Mouse (Mus musculus): ENCODE data around the gene 2510002D24Rik. TPM values are rescaled to one million over a fixed set of nuclear protein-coding genes. Genes with fewer than 3 reads are reported as not detected.
"Not testable (repeated sequence)": the region's sequence is repeated elsewhere in the genome, so short reads cannot be mapped to it uniquely, and the experiment has no call there.

Gene 2510002D24Rik
- polyA plus RNA-seq, 1 experiment from 2014 or later, result 26.1 TPM

DNA sequence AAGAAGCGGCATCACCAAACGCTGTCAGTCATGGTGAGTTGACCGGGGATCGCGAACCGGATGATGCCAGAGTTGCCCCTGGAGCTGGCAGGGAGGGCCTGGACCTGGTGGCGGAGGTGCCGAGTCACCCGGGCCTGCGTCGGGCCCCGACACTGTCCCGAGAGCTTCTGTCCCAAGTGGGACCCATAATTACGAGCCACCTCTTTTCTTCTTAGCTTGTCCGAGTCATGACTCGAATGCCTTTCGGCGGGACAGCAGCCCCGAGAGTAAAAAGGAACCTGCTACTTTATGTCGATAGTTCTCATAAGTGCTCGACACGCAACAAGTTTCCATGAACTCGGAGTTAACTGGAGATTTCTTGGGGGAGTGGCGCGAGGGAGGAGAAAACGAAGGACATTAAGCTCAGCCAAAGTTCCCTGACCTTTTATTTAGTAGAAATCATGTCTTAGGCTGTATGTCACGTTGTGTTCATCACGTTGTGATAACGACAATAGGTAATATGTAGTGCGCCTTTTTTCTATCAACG lies 23.9 kb upstream of the 2510002D24Rik start:
- ATAC-seq, result peak; percentile 60; the same call in 1 of the 2 replicates
- Histone ChIP-seq H3K9me3 (replicated peaks) (no peaks in the 10 kb centered on the region), H3K36me3 (ENCODE audit: poor library complexity, severe bottlenecking) (peaks cover 49% of the 10 kb centered on the region), H3K4me2 (peak overlapping the region; percentile 78), H3K9ac (peak overlapping the region; percentile 85), H3K4me1 (peaks cover 24% of the 10 kb centered on the region), H3K27me3 (no peaks in the 10 kb centered on the region), H3K4me3 (peak overlapping the region; percentile 75), H3K27ac (no peak overlapping the region)
- WGBS, result 2% methylated on average over 31 of the region's 31 CpGs

DNA sequence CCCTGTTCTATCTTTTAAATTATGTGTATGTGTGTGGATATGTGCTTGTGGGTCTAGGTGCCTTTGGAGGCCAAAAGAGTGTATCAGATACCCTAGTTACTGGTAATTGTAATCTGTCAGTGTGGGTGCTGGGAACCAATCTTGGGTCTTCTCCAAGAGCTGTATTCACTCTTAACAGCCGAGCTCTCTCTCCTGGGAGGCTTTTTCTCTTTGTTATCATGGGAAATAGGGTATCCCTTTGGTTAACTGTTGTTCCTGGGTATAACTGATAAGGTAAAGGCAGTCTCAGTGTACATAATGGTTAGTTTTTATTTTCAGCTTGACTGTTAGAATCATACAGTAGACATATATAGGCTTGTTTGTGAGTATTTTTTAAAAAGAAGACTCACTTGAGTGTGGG lies 14.0 kb upstream of the 2510002D24Rik start:
- peaks cover 95% of the 10 kb centered on the region for H3K36me3 ChIP-seq (ENCODE audit: poor library complexity, severe bottlenecking)

DNA sequence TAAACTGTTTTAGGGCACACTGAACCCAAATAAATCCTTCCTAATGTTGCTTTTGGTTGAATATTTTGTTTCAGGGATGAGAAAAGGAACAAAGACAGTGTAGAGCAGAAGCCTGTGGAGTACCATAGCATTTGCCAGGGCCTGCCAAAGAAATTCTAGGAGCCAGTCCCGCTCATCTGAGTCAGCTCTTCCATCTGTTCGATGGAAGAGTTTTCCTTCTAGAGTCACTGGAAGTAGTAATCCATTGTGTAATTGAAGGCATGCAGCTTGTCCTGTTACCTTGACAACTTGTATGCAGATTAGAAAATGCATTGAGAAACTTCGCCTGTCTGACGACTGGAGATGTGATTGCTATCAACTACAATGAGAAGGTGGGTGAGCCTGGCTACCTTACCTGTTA lies 13.5 kb upstream of the 2510002D24Rik start:
- H3K27ac ChIP-seq, result no peak overlapping the region
- no peak overlapping the region for H3K4me2 ChIP-seq
- 69% methylated on average over 4 of the region's 4 CpGs for WGBS
- H3K9ac ChIP-seq, result no peak overlapping the region
- H3K4me3 ChIP-seq, result no peak overlapping the region
- no peaks in the 10 kb centered on the region for H3K4me1 ChIP-seq
- no peak for ATAC-seq
- peaks cover 95% of the 10 kb centered on the region for H3K36me3 ChIP-seq (ENCODE audit: poor library complexity, severe bottlenecking)
- H3K27me3 ChIP-seq, result no peaks in the 10 kb centered on the region
- H3K9me3 ChIP-seq (replicated peaks), result no peaks in the 10 kb centered on the region

More for the DNA sequence above, 14.0 kb upstream of the 2510002D24Rik start:
- H3K4me2 ChIP-seq, result no peak overlapping the region
- 93% methylated on average over 1 of the region's 1 CpGs for WGBS
- no peak overlapping the region for H3K9ac ChIP-seq
- no peaks in the 10 kb centered on the region for H3K4me1 ChIP-seq
- no peak overlapping the region for H3K27ac ChIP-seq
- no peaks in the 10 kb centered on the region for H3K27me3 ChIP-seq
- H3K4me3 ChIP-seq, result no peak overlapping the region
- no peaks in the 10 kb centered on the region for H3K9me3 ChIP-seq (replicated peaks)
- ATAC-seq, result no peak

DNA sequence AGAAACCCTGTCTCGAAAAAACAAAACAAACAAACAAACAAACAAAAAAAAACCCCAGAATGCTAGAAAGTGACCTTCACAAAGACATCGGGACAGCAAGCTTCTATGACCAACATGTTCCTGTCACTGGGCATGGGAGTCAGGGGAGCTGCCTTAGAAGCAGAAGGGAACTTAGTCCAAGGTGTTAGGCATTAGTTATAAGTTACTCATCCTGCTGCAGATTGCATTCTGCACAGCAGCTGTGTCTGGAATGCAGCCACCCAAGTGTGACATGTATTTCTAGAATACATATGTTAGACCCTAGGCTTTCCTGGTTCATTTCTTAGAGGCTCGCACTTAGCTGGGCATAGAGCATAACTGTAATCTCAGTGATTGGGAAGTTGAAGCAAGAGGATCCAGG lies 7.7 kb upstream of the 2510002D24Rik start:
- no peak overlapping the region for H3K4me3 ChIP-seq
- H3K27me3 ChIP-seq, result no peaks in the 10 kb centered on the region
- H3K4me1 ChIP-seq, result no peaks in the 10 kb centered on the region
- no peaks in the 10 kb centered on the region for H3K9me3 ChIP-seq (replicated peaks)
- WGBS, result 94% methylated on average over 3 of the region's 3 CpGs
- no peak for ATAC-seq
- H3K9ac ChIP-seq, result no peak overlapping the region
- peaks cover 94% of the 10 kb centered on the region for H3K36me3 ChIP-seq (ENCODE audit: poor library complexity, severe bottlenecking)
- H3K4me2 ChIP-seq, result no peak overlapping the region
- H3K27ac ChIP-seq, result no peak overlapping the region

DNA sequence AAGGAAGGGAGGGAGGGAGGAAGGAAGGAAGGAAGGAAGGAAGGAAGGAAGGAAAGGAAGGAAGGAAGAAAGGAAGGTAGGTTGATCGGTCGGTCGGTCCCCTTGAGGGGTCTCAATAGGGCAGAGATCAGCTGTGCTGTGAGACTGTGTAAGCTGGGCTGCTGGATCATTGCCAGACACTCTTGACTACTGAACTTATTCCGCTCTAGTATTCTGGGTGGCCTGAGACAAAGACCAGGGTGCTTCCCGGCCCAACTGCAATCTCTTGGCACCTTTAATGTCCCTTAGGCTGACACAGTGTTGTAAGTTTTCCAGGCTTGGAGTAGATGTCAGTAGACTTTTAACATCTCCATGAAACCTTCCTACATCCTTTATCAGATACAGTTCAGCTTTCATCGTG lies 7.3 kb upstream of the 2510002D24Rik start:
- WGBS, result 84% methylated on average over 6 of the region's 6 CpGs
- Histone ChIP-seq H3K4me1 (no peaks in the 10 kb centered on the region), H3K27me3 (no peaks in the 10 kb centered on the region), H3K36me3 (ENCODE audit: poor library complexity, severe bottlenecking) (peaks cover 95% of the 10 kb centered on the region), H3K9ac (no peak overlapping the region), H3K27ac (no peak overlapping the region), H3K4me2 (no peak overlapping the region), H3K9me3 (replicated peaks) (no peaks in the 10 kb centered on the region), H3K4me3 (no peak overlapping the region)
- ATAC-seq, result no peak

DNA sequence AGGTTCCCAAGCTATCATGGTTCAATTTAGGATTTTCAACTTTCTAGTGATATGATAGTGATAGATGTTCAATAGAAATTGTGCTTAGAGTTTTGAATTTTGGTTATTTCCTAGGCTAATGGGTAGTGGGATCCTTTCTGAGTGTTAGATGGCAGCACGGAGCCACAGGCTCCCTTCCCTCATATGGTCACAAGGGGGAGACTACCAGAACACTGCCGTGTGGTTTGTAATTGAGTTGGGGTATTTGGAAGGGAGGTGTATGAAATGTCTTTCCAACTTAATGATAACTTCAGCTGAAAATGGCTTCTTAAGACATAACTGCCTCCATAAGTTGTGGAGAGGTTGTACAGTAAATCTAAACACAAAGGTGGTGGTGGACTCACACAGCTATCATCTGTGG lies 2.9 kb upstream of the 2510002D24Rik start:
- 80% methylated on average over 2 of the region's 2 CpGs for WGBS

DNA sequence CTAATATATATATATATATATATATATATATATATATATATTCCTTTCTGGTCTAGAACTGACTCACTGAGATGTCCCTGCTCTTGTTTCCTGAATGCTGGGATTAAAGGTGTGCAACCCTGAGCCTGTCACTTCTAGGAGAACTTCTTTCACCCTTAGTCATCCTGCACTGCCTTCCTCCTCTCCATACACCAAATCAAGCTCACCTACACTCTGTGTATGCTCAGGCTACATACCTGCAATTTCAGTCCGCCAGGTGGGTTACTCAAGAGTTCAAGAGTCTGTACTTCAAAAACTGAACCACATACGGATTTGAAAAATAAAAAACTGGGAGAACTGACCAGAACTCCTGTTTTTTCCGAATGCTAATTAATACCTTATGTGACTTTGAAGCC lies 308 bp upstream of the 2510002D24Rik start:
- H3K36me3 ChIP-seq (ENCODE audit: poor library complexity, severe bottlenecking), result peaks cover 50% of the 10 kb centered on the region
- H3K9ac ChIP-seq, result peak overlapping the region; percentile 87; the same call in 1 of the 2 replicates
- H3K4me3 ChIP-seq, result peak overlapping the region; percentile 86
- no peaks in the 10 kb centered on the region for H3K9me3 ChIP-seq (replicated peaks)
- 26% methylated on average over 3 of the region's 3 CpGs for WGBS
- no peaks in the 10 kb centered on the region for H3K27me3 ChIP-seq
- H3K27ac ChIP-seq, result no peak overlapping the region
- peak overlapping the region; percentile 72 for H3K4me2 ChIP-seq
- ATAC-seq, result peak; percentile 57
- 0 out of 2 replicates have a peak, but pooled peaks cover 7% of the 10 kb centered on the region for H3K4me1 ChIP-seq

More for the DNA sequence above, 2.9 kb upstream of the 2510002D24Rik start:
- Histone ChIP-seq H3K9ac (no peak overlapping the region), H3K27me3 (no peaks in the 10 kb centered on the region), H3K4me1 (0 out of 2 replicates have a peak, but pooled peaks cover 7% of the 10 kb centered on the region), H3K9me3 (replicated peaks) (no peaks in the 10 kb centered on the region), H3K27ac (no peak overlapping the region), H3K4me2 (no peak overlapping the region), H3K4me3 (no peak overlapping the region), H3K36me3 (ENCODE audit: poor library complexity, severe bottlenecking) (peaks cover 68% of the 10 kb centered on the region)
- no peak for ATAC-seq

DNA sequence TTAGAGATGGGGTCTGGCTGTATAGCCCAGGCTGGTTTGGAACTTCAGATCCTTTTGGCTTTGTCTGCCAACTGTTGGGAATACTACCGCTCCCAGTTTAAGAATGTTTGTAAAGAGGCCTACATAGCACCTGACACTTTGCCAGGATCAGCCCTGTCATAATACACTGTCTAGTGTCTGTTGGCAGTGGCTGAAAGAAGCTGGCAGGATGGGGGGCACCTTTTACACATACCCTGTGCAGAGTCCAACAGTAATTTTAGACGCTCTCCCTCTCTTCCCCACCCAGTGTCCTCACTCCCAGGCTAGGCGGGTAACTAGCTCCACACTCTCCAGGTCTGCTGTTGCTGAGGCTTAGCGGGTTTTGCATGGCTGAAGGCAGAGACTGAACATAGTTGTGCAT lies 2.0 kb downstream of the 2510002D24Rik start:
- peaks cover 29% of the 10 kb centered on the region for H3K36me3 ChIP-seq (ENCODE audit: poor library complexity, severe bottlenecking)
- H3K4me3 ChIP-seq, result no peak overlapping the region
- no peak overlapping the region for H3K4me2 ChIP-seq
- H3K27ac ChIP-seq, result no peak overlapping the region
- no peaks in the 10 kb centered on the region for H3K27me3 ChIP-seq
- 0 out of 2 replicates have a peak, but pooled peaks cover 7% of the 10 kb centered on the region for H3K4me1 ChIP-seq
- ATAC-seq, result no peak
- H3K9me3 ChIP-seq (replicated peaks), result no peaks in the 10 kb centered on the region
- no peak overlapping the region for H3K9ac ChIP-seq
- WGBS, result 91% methylated on average over 4 of the region's 4 CpGs

DNA sequence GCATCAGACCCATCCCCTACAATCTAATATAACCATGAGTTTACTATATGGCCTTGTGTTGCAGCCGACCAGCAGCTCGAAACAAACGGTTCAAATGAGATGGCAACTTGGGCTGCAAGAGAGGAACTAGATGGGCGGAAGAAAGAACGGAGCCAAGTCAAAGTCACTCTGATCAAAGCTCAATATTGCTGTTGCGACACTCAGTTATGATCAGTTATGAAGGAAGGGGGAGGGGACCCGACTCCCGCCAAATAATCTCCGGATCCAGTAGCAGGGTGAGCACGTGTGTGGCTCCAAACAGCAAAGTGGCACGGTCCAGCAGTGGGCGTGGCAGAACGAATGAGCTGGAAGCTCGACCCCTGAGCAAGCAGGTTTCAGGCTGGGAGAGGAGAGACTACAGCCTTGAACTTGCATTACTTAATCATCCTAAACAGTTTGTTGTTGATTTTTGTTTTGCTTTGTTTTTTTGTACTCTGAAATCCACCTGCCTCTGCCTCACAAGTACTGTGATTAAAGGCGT lies 10.0 kb downstream of the 2510002D24Rik start:
- no peak for ATAC-seq
- no peaks in the 10 kb centered on the region for H3K36me3 ChIP-seq (ENCODE audit: poor library complexity, severe bottlenecking)
- no peak overlapping the region for H3K4me2 ChIP-seq
- H3K27me3 ChIP-seq, result no peaks in the 10 kb centered on the region
- no peak overlapping the region for H3K27ac ChIP-seq
- WGBS, result 89% methylated on average over 15 of the region's 15 CpGs
- no peaks in the 10 kb centered on the region for H3K9me3 ChIP-seq (replicated peaks)
- H3K9ac ChIP-seq, result no peak overlapping the region
- no peak overlapping the region for H3K4me3 ChIP-seq
- H3K4me1 ChIP-seq, result no peaks in the 10 kb centered on the region

DNA sequence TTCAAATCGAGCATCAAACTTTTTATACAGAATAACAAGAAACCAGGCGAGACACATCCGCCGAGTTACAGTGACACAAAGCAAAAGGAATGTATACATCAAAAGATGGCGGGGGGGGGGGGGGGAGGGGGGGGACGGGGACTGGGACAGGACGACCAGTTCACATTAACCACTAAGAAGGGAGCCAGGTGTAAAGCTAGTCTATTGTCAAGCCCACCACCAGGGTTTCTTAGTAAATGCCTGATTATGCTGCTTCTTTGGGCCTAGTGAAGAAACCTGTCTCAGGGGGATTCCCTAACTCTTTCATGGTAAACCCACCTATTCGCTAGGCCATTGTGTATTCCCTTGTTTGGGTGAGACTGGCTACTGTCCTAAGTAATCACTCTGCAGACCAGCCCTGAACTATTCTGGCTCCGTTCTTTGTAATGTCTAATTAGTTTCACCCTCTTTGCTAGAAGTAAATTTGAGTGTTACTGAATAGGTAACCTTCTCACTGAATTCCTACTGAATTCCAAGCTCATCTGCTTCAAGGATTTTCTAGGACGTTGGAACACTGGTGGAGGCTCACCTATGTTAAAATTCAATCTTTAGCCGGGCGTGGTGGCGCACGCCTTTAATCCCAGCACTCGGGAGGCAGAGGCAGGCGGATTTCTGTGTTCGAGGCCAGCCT lies 13.3 kb downstream of the 2510002D24Rik start:
- not testable (repeated sequence) for H3K4me2 ChIP-seq; H3K36me3 ChIP-seq (ENCODE audit: poor library complexity, severe bottlenecking); H3K4me3 ChIP-seq; H3K4me1 ChIP-seq; H3K27ac ChIP-seq; H3K9me3 ChIP-seq (replicated peaks); ATAC-seq; H3K9ac ChIP-seq; H3K27me3 ChIP-seq
- WGBS, result 90% methylated on average over 15 of the region's 17 CpGs

DNA sequence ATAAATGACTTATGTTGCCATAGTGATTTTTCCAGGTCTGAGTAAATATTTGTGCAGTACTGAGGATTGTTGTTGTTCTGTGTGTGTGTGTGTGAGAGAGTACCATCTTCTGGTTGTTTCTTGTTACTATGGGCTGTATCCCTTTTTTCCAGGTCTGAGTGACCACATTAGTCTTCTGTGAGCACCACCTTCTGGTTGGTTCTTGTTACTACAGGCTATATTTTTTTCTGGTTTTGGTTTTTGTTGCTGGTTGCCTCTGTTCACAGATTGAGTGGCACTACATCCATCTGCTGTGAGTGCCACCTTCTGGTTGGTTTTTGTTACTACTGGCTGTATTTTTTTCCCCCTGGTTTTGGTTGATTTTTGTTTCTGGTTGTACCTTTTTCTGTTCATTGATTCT lies 22.2 kb downstream of the 2510002D24Rik start:
- ATAC-seq, result no peak
- Histone ChIP-seq H3K4me3 (no peak overlapping the region), H3K36me3 (ENCODE audit: poor library complexity, severe bottlenecking) (no peaks in the 10 kb centered on the region), H3K4me2 (no peak overlapping the region), H3K9ac (no peak overlapping the region), H3K27ac (no peak overlapping the region), H3K4me1 (no peaks in the 10 kb centered on the region), H3K27me3 (no peaks in the 10 kb centered on the region), H3K9me3 (replicated peaks) (no peaks in the 10 kb centered on the region)

DNA sequence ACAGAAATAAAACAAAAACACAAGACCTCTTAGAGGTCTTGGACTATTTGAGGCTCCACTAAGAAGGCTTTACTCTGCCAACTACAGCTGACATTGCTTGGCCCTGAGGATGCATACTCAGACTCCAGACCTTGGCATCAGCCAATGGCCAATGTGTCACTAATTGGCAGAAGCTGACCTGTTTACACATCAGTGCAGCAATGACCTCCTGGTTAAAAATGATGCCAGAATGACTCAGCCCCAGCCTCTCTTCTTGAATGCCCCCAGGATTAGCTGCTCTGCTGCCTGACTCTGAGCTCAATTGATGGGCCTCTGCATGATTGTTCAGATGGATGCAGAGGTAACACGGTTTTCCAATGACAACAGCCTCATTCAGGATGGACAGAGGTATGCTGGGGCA lies 23.8 kb downstream of the 2510002D24Rik start:
- Histone ChIP-seq H3K9ac (no peak overlapping the region), H3K4me1 (no peaks in the 10 kb centered on the region), H3K36me3 (ENCODE audit: poor library complexity, severe bottlenecking) (no peaks in the 10 kb centered on the region), H3K27me3 (no peaks in the 10 kb centered on the region), H3K27ac (no peak overlapping the region), H3K9me3 (replicated peaks) (no peaks in the 10 kb centered on the region), H3K4me3 (no peak overlapping the region), H3K4me2 (no peak overlapping the region)
- WGBS, result 70% methylated on average over 1 of the region's 1 CpGs
- ATAC-seq, result no peak
